Mouse (Mus musculus) kidney, adult 9 months (tissue): ENCODE data around the gene Flt4.
A peak's percentile ranks its signal among the peaks of the same experiment; 100 is the strongest.

Experiments used
- DNase-seq: peaks from one replicate; pipeline ENCODE4 v3.0.0; 2022

Gene Flt4

DNA sequence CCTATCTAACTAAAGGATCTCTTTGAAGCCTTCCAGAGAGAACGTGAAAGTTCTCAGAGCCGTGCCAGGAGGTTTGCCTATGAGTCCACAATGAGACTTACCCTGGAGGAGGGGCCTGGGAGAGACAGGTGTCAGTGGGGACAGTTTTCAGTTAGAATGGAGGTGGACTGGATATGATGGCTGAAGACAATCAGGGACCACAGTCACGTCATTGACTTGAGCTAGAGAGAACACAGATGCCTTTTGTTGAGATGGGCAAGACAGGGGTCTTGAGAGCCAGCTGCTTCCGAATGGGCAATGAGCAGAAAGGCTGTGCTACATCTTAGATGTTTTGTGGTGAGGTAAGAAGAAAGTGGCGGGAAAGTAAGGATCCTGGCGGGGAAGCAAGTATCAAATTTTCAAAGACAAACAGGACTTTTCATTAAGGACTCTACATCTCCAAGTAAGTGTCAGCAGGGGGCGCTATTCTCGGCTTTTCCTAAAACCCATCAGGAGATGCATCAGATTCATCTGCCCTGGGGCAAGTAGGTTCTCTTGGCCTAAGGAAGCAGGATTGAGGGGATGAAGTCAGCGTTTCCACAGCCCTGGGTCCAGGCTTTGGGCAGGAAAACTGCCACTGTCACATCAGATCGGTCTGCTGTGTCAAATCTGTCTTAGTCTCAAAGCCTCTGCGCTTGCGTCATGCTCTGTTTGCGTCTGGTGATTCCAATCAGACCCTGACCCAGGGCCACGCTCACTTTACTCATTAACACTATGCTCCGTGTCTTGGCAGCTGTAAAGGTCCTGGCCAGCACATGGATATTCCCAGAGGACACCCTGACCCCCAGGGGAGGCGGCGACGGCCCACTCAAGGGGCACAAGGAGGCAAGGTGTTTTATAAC is 41.3 kb downstream of the Flt4 start:
- DNase-seq = peak; percentile 84

DNA sequence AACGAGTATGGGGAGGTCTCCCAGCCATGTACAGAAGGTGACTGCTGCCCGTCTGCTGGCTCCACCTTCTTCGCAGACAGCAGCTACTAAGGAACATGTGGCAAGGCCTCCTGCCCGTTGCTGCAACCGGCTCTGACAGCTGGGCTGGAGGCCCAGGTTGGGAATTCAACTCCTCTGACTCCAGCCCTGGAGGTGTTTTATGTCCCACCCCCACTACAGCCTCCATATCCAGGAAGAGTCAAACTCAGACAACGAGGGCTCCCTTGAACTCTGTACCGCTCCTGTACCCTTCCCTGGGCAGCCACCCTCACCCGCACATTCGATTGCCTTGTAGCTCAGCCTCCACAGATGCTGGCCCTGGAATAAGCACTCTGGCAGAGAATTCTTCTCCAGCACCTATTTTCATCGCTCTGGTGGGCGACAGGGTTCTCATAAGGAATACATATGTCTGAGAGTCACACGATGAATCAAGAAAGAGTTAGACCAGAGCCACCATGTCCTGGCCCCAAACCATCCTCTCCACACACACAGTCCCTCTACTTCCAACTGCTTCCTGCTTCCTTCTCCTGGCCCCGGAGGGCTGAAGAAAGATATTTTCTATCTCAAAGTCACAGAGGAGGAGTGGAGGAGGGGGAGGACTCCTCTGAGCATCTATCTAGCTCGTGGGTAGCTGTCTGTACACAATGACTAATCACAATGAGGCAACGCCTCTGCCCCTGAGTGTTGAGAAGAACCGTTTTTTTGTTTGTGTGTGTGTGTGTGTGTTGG is 42.1 kb downstream of the Flt4 start:
- DNase-seq = no peak

DNA sequence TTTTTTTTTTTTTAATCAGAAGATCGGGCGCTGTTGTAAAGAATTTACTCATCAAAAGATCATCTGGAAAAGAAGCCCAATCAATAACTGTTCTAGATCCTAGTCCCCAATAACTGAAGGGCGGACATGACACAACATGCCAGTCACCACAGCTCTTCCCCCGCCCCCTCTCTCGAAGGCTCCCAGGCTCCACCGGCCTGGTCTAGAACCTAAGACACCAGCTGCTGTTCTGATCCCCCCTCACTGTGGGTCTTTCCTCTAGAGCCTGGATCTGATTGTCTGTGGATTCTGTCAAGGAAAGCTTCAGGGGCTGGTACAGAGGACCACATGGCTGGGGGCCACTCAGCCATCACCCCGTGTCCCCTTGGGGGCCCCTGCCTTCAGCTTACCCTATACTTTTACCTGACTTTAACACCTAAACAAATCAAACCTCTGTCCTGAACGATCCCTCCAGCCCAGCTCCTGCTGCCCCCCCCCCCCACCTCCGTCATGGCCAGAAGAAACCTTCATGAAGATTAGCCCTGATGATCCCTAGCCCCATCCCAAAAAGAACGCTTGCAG is 42.8 kb downstream of the Flt4 start:
- no peak for DNase-seq

DNA sequence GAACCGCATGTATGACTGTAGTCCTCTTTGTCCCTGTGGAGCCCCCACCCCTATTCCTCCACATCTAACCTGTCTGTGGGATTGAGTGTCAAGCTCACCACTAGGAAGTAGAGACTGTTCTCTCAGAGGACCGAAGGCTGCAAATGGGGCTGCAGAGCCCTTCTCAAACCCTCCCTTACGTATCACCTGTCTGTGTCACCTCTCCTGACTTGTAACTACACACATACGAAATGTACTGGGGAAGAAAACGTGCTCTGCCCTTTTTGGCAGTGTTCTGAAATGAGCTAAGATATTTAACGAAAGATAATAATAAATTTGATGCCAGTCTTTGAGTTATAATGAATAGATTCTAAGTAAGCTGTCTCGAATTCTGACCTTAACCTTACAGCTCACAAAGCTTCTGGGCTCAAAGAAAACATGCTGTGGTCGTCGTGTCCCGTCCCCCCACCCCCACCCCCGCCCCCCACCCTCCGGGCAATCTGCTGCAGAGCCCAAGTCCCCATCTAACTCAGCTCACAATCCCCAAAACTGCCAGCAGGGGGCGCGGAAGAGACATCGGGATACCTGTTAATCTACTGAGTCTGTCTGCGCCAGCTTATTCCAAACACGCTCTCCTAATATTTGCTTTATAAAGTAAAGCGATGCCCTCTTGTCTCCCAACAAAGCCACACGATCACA is 43.5 kb downstream of the Flt4 start:
- DNase-seq = peak; percentile 84

DNA sequence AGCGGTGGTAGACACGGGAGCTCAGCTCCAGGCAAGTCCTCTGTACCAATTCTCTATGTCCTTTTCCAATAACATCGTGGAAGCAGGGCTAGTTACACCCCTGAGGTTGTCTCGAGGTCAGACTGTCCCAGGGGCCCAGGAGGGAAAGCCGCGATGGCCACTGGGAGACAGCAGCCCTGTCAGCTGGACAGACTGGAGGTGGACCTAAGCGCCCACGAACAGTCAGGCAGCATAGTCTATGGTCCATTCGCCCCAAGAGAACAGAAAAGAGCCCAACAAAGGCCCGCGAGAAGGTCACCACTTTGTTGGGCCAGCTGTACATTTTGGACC is 44.0 kb downstream of the Flt4 start:
- no peak for DNase-seq

DNA sequence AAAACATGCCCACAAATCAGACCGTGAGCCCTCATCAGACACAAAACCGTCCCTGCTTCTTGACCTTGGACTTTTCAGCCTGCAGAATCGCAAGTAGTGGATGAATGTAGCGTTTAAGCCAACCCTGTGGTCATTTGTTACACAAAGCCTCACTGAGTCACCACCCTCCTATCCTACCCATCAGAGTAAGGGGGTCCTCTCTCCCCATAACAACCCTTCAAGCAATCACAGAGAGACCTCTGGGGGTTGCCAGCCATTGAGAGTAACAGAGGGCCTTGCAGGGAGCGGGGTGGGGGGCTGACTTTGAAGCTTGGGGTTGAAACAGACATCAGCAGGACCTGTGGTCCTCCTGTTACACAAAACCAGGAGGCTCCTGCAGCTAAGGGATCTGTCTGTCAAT is 45.6 kb downstream of the Flt4 start:
- DNase-seq = no peak

DNA sequence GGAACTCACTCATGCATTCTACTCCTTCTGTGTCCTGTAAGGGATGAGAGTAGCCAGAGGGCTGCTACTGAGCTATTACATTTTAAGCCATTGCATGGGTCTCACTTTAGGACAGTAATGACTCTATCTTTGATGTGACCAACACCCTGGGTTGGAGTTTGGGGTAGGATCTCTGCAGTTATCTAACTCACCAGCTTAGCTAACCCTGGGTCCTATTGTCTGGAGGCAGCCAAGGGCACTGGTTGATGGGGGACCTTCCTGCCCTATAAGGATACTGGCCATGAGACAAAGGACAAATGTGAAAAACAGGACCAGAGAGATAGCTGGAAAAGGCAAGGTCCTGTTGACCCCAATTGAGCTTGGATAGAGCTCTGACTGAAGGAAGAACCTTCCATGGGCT is 46.4 kb downstream of the Flt4 start:
- DNase-seq = no peak

DNA sequence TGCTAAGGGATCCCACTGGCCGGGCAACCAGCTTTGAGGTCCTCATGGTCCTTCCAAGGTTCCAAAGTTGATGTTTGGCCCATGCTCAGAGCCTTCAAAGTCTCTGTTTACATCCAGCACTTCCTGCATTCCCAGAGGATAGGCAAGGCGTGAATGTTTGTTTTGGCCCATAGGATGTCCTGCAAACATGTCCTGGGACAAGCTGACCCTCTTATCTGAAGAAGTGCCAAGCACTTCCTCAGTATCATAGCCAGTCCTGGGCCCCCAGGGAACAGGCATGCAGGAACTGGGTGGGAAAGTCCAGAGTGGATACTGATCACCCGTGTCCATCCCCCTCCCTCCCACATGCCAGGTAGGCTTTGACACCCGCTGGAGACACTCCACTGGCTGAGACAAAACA is 49.0 kb downstream of the Flt4 start:
- DNase-seq = no peak

DNA sequence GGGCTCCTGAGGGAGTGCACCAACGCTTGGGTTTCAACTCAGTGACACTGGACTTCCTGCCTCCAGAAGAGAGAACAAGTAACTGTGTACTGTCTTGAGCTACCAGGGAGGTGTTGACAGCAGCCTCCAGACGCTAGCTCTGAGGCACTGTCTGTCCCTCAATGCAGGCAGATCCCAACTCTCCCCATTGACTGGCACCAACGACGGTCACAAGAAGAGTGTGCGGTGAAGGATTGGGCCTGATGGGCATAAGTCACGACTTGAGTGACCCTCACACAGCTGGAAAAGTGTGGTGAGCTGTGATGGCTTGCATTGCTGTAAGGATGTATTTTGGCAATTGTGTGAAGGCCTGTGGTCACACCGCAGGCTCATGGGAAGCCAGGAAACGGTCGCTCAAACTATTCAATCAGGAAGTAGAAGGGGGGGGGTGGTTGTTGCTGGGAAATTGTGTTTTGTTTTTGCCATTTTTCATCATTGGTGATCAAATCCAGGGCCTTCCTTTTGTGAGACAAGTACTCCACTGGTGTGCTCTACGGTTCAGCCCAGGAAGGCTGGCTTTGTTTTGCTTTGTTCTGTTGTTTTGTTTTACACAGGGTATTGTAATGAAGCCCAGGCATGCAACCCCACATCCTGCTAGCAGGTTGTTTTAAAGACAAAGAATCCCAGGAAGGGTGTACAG is 49.9 kb downstream of the Flt4 start:
- peak; percentile 21 for DNase-seq

DNA sequence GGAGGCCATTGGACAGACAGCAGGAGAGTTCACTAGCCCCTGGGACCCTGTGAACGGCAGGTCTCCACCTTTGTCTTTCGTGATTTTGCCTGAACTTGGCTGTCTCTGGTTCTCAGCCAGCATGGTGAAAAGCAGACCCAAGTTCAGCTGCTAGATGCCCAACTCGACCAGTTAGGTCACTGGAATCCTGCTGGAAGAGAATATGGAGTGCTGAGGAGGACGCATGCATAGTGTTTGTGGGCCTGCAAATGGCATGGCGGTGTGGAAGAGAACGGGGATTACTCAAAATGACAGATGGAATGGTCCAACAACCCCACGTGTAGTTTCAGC is 50.4 kb downstream of the Flt4 start:
- DNase-seq = no peak

DNA sequence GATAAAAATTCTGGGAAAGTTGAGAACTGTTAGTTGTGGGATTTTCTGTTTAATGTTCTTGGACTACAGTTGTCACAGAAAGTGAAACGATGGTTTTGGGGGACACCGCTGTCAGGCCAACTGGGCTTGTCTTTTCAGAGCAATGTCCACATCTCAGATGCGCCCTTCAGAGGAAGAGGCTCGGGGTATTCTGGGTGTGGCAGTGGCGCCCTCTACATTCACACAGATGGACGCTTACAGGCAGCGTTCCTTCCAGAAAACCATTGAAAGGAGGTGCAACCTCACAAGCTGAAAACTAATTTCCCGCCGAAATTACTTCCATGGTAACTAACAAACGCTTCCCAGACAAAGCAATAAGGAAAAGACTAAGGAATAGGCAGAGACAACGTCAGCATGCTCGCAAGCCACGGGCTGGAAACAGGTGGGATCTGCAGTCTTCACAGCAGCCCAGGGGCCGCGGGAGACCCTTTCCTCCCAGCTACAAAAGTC is 53.3 kb downstream of the Flt4 start:
- DNase-seq = no peak

DNA sequence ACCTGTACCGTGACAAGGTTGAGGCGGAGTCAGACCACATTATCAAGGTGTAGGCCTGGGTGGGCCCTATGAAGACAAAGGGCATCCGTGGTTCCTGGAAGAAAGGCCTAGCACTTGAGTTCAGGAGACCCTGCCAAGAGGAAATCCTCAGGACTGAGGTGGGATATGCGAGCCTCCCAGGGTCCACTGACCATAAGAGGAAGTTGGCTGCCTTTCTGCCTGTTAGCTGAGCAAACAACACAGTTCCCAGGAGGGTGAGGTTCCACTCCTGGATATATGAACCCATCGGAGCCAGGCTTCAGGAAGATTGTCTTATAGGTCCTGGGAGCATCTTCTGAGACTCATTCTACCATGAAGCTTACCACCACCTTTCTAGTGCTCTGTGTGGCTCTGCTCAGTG is 54.2 kb downstream of the Flt4 start, which contains the start of gene Scgb3a1:
Scgb3a1 (plus strand) TSS at position 301 of the 400 bp plus-strand sequence.
- DNase-seq = no peak

DNA sequence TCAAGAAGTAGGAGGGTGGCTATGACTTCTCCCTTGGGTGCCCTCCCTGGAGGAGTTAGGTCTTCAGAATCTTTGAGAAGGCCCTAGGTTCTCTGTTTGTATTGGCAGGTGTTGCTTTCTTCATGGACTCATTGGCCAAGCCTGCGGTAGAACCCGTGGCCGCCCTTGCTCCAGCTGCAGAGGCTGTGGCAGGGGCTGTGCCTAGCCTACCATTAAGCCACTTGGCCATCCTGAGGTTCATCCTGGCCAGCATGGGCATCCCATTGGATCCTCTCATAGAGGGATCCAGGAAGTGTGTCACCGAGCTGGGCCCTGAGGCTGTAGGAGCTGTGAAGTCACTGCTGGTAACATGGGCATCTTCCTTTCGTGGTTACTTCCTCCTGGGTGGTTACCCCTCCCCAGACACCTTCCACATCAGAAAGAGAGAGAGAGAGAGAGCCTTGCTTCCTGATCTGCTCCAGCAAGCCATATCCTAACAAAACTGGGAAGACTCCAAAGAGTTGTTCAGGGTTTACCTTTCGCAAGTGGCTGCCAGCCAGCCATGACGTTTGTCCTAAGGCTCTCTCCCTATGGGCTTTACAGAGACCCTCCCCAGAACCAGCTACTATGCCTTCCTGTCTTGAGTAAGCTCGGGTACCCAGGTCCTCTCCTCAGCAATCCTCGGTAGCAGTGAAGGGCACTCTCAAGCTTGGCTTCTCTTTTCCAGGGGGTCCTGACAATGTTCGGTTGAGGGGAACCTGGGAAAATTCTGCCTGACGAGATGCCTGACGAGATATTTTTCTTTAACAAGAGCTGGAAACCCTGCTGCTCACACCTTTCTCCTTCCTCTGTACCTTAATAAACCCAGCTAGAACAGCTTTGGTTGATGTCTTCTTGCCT is 55.4 kb downstream of the Flt4 start:
- DNase-seq = no peak

DNA sequence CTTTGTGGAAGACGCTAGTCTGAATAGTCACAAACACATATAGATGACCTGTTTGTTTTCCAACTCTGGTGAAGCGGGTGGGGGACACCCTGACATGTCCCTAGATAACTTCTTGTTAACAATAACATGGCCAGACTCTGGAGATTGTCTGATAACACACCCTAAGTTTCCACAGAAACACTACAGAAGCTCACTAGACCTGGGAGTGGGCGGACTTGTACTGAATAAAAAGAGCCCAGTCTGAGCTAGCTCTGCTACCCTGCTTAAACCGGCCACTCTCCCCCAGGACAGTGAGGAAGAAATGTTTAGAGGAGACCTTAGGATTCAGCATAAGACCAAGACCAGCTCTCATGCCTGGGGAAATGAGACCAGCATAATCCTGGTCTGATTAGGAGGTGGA is 56.4 kb downstream of the Flt4 start:
- DNase-seq = no peak

DNA sequence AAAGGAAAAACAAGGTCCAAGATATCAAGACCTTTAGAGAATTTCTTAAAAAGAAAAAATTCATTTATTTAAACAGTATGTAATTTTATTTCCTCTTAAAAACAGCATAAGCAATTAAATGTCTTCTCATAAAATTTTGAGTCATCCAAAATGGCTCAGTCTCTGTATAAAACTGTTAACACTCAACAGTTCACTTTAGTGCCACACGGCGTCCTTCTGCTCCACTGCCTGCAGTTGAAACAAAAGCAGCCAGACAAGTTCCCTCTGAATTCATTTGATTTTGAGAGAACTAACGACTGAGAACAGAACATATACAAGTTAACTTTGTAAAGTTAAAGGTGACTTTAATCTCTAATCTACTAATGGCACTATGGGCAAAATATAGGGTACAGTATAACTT is 64.4 kb downstream of the Flt4 start:
- no peak for DNase-seq

DNA sequence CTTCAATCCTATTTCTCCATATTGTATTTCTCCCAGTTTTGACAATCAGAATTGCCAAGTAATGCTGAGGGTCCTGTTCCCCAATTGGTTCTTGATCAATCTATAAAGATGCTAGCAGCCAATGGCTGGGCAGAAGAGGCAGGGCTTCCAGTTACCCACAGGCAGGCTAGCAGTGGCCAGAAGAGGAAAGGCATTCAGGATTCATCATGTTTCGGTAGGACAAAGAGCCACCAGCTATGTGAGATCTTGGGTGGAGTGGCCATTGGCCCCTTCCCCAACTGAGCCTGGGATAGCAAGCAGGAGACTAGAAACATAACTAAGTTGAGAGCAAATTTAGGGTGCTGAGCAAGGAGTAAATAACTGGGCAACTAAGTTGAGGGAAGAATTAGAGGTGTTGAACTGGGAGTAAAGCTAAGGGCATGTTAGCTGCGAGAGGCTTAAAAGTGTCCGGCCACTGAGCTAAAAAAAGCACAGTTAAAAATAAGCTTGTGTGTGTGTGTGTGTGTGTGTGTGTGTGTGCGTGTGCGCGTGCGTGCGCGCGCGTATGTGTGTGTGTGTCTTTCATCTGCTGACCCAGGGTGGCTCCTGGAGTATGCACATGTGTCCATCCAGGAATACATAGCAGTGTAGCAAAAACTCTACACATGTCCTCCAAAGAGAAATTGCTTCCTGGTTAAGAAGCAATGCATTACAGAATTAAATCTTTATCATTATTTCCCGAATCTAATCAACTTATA is 75.3 kb downstream of the Flt4 start:
- DNase-seq = no peak

DNA sequence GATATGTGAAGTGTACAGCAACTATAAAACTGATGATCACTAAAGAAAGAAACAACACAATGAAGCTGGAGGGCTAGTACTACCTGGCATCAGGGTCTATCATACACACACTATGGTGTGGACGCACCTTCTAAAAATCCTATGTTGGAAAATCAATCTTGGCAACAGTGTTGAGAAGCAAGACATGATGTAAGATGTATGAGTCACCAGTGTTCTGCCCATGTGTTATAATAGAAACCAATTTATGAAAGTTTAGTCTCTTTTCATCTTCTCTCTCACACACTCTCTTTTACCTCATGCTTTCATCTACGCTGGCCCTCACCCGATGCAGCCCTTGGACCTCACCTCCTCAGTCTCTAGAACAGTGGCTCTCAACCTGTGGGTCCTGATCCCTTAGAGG is 86.0 kb downstream of the Flt4 start:
- DNase-seq = no peak

DNA sequence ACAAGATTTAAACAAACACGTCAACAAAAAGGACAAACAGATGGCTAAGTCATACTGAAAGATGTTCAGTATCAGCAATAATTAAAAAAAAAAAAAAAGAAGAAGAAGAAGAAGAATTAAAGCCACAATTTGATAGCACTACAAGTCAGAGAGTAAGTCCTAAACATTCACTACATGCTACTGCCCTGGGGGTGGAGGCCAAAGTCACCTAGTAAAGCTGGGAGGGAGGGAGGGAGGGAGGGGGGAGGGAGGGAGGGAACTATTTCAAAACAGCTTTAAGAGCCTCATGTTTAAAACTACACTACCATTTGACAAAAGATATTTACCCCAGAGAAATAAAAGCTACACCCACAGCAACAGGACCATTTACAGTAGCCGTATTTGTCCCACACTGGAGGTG is 86.6 kb downstream of the Flt4 start:
- DNase-seq = peak; percentile 17

DNA sequence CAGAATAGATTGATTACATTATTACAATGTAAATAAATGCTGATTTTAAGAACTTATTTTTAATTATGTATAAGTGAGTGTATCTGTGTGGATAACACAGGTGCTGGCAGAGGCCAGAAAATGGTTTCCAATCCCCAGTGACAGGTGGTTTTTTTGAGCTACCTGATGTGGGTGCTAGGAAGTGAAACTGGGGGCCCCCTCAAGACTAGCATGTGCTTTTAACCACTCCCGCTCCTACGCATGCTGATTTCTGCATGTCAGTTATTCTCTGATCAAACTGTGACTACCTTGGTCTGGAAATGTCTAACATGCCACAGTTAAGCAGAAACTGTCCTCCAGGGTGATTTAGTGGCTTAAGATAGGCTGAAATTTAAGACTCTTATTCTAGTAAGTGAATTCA is 87.4 kb downstream of the Flt4 start:
- DNase-seq = no peak

DNA sequence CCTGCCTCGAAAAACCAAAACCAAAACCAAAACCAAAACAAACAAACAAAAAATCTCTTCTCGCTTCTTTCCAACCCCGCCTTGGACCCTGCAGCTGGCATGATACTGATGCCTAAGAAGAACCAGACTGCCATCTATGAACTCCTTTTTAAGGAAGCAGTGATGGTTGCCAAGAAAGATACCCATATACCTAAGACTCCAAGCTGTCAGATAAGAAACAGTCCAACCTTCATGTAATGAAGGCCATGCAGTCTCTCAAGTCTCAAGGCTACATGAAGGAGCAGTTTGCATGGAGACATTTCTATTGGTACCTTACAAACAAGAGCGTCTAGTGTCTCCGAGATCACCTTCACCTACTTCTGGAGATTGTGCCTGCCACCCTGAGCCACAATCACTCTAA is 88.7 kb downstream of the Flt4 start:
- no peak for DNase-seq

DNA sequence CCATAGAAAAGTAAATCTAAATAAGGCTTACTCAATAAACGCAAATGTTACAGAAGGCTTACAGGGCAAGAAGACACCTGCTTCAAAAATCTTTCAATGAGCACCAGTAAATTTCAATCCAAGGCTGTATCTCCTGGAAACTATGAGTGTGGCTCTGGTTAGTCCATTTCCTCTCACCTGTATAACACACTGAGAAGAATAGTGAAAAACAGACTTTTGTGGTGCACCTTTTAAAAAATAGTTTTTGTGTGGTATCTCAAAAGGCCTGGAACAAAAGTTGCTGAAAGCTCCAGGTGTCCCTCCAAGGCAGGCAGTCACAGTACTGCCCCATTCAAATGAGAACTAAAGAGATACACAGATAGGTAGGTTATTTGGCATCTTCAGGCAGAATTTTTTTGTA is 90.0 kb downstream of the Flt4 start:
- no peak for DNase-seq
